ENCODE assay signal across 8 mouse cellular contexts in genomic region chr3:101376538-101377247, GRCm38 (mm10). TPM values are rescaled to one million over a fixed set of nuclear protein-coding genes. Genes with fewer than 3 reads are reported as not detected.
DNase-seq lines count a peak whose midpoint lies in the region; ATAC-seq and TF ChIP-seq lines count a peak whose summit lies in the region.

Gene Igsf3 (plus strand): TSS chr3:101377083.

- H3K9me3 ChIP-seq in hindbrain, embryonic 13.5 days: no peaks in the 10 kb centered on the region

- no peak for DNase-seq in Patski (ENCODE audit: low read depth, low spot score)
- peak; percentile 39 for DNase-seq in cerebellum, adult 9-10 months
- DNase-seq in frontal cortex, adult 2 months (ENCODE audit: extremely low spot score in 1 of 2, low spot score in 1 of 2): peak in 1 of 2 experiments; percentile 60
- peak; percentile 30 for DNase-seq in left cerebral cortex, adult 11 months (ENCODE audit: low spot score)
- DNase-seq in lung, postnatal 25 days (ENCODE audit: low spot score): peak; percentile 77
- peak; percentile 65 for DNase-seq in right cerebral cortex, adult 18-20 months
- DNase-seq in urinary bladder, adult 2 months (ENCODE audit: low spot score): peak; percentile 73

- CTCF ChIA-PET in Patski (lab: Charles Lee): interaction anchor here (0.7 to 1.6 kb wide), 5 partner anchors 20 to 86 kb away, joined by 3 read pairs; no protein-coding TSS in a partner anchor

- peaks cover 44% of the 10 kb centered on the region for H3K4me1 ChIP-seq in hindbrain, embryonic 13.5 days (replicated peaks)

- TF ChIP-seq CTCF in Patski (IDR thresholded peaks at IDR 0.05): no peak

- peak; percentile 86 for ATAC-seq in Patski
- peak; percentile 85 for ATAC-seq in hindbrain, embryonic 13.5 days (ENCODE audit: low FRiP score)

- no peaks in the 10 kb centered on the region for H3K27me3 ChIP-seq in Patski
- 0 out of 2 replicates have a peak, but pooled peaks cover 3% of the 10 kb centered on the region for H3K27me3 ChIP-seq in hindbrain, embryonic 13.5 days

- in situ Hi-C loops in Patski (cut with MboI; ENCODE audit: low pct_unique_long_range_greater_than_20kb): no loop called here

- 3% methylated on average over 46 of the region's 56 CpGs for WGBS in hindbrain, embryonic 13.5 days

- H3K27ac ChIP-seq in hindbrain, embryonic 13.5 days: peak within 1 kb of the TSS; percentile 90

- H3K36me3 ChIP-seq in hindbrain, embryonic 13.5 days: no peaks in the 10 kb centered on the region

- POLR2A ChIA-PET in Patski (lab: Charles Lee): interaction anchor here (0.5 to 1.1 kb wide), 2 partner anchors 10 to 26 kb away, joined by 3 to 5 read pairs; no protein-coding TSS in a partner anchor

- H3K4me2 ChIP-seq in hindbrain, embryonic 13.5 days: peak within 1 kb of the TSS; percentile 89

- peak within 1 kb of the TSS; percentile 97 for H3K9ac ChIP-seq in hindbrain, embryonic 13.5 days

- H3K4me3 ChIP-seq in hindbrain, embryonic 13.5 days: peak within 1 kb of the TSS; percentile 85

RNA-seq across cellular contexts. Expression of gene Igsf3, which starts in this region (rescaled TPM):
- 37.2 TPM for polyA plus RNA-seq in Patski (2021)
- polyA plus RNA-seq in frontal cortex, adult 2 months (2012; rRNA removed): 13.4 TPM in 2 replicates
- polyA plus RNA-seq in hindbrain, embryonic 13.5 days (2015; fragmentation: Nextera tagmentation; extraction: Ambion mirVana): 81.4 and 87.9 TPM in 2 replicates
- polyA plus RNA-seq in urinary bladder, adult 2 months (2012; rRNA removed): 5.5 and 9.1 TPM in 2 replicates
